Mouse (Mus musculus) MEL (cell line): Measurements from ENCODE around the gene Yrdc. TPM values are rescaled to one million over a fixed set of nuclear protein-coding genes. Genes with fewer than 3 reads are reported as not detected.

Experiments used
- DNase-seq: peaks from one replicate; pipeline ENCODE4 v3.0.0; 2011; ENCODE audit warnings: low read depth, low spot score
- H3K27ac ChIP-seq: 2 replicates; pipeline ENCODE4 v1.5.1; 2012; ENCODE audit warnings: low read depth, mild to moderate bottlenecking, control low read depth, low read length, moderate library complexity; ENCODE audit not compliant: control insufficient read depth
- H3K27me3 ChIP-seq, 2 experiments: fragments of 150-350 bp in 1 of 2; sonication (generic) in 1 of 2; 2 replicates each; pipeline ENCODE4 v1.6.1; 2012; ENCODE audit warnings: low read length in 2 of 2, mild to moderate bottlenecking in 2 of 2, improper control_type of control experiment in 1 of 2, moderate library complexity in 1 of 2; ENCODE audit not compliant: insufficient read depth in 2 of 2, control insufficient read depth in 1 of 2
- H3K36me3 ChIP-seq, 2 experiments: 2 replicates each; pipeline ENCODE4 v1.6.1; 2012 to 2014; ENCODE audit warnings: low read length in 2 of 2, improper control_type of control experiment in 1 of 2, inconsistent platforms in 1 of 2, mild to moderate bottlenecking in 1 of 2; ENCODE audit not compliant: insufficient read depth in 2 of 2, control insufficient read depth in 1 of 2
- H3K4me1 ChIP-seq, 2 experiments: fragments of 150-350 bp in 1 of 2; sonication (generic) in 1 of 2; 2 replicates each; pipeline ENCODE4 v1.6.1; 2012; ENCODE audit warnings: low read length in 2 of 2, improper control_type of control experiment in 1 of 2, mild to moderate bottlenecking in 1 of 2; ENCODE audit not compliant: insufficient read depth in 2 of 2, control insufficient read depth in 1 of 2
- H3K4me3 ChIP-seq, 2 experiments: fragments of 150-350 bp in 1 of 2; sonication (generic) in 1 of 2; 2 replicates each; pipeline ENCODE4 v1.5.1; 2012; ENCODE audit warnings: low read depth in 2 of 2, low read length in 2 of 2, mild to moderate bottlenecking in 2 of 2, moderate library complexity in 2 of 2, control low read depth in 1 of 2, improper control_type of control experiment in 1 of 2; ENCODE audit not compliant: control insufficient read depth in 1 of 2, insufficient read depth in 1 of 2
- H3K79me2 ChIP-seq: 2 replicates; pipeline ENCODE4 v1.6.1; 2012; ENCODE audit warnings: mild to moderate bottlenecking, low read length, moderate library complexity; ENCODE audit not compliant: control insufficient read depth, poor library complexity, insufficient read depth
- H3K9ac ChIP-seq: 2 replicates; pipeline ENCODE4 v1.6.1; 2012; ENCODE audit warnings: low read depth, mild to moderate bottlenecking, control low read depth, low read length, moderate library complexity; ENCODE audit not compliant: control insufficient read depth, poor library complexity, severe bottlenecking
- H3K9me3 ChIP-seq: fragments of 150-350 bp; sonication (generic); replicated peaks from 2 replicates; pipeline ENCODE4 v1.6.1; 2012; ENCODE audit warnings: mild to moderate bottlenecking, low read length, improper control_type of control experiment, moderate library complexity; ENCODE audit not compliant: insufficient read depth
- BHLHE40 ChIP-seq: IDR thresholded peaks from 2 replicates; pipeline ENCODE4 v1.6.1; 2012; ENCODE audit warnings: low read depth, mild to moderate bottlenecking, inconsistent platforms, low read length, improper control_type of control experiment, borderline replicate concordance
- CHD1 ChIP-seq: IDR thresholded peaks from 2 replicates; pipeline ENCODE4 v1.6.1; 2012; ENCODE audit warnings: low read depth, mild to moderate bottlenecking, inconsistent platforms, low read length, improper control_type of control experiment
- CHD2 ChIP-seq: IDR thresholded peaks from 2 replicates; pipeline ENCODE4 v1.6.1; 2011; ENCODE audit warnings: low read length, improper control_type of control experiment
- CTCF ChIP-seq, 3 experiments: IDR thresholded peaks in 2 of 3; conservative IDR thresholded peaks in 1 of 3; 2 replicates each; pipeline ENCODE4 v1.5.1; 2011 to 2012; ENCODE audit warnings: low read length in 3 of 3, low read depth in 2 of 3, mild to moderate bottlenecking in 2 of 3, improper control_type of control experiment in 1 of 3, inconsistent platforms in 1 of 3, mixed read lengths in 1 of 3, moderate library complexity in 1 of 3; ENCODE audit not compliant: control insufficient read depth in 1 of 3, insufficient read depth in 1 of 3, poor library complexity in 1 of 3, severe bottlenecking in 1 of 3
- E2F4 ChIP-seq: IDR thresholded peaks from 2 replicates; pipeline ENCODE4 v1.6.1; 2011; ENCODE audit warnings: low read depth, low read length, improper control_type of control experiment, borderline replicate concordance
- EP300 ChIP-seq, 2 experiments: IDR thresholded peaks; 2 replicates each; pipeline ENCODE4 v1.6.1; 2011; ENCODE audit warnings: improper control_type of control experiment in 2 of 2, low read length in 2 of 2, low read depth in 1 of 2, mild to moderate bottlenecking in 1 of 2
- ETS1 ChIP-seq: IDR thresholded peaks from 2 replicates; pipeline ENCODE4 v1.6.1; 2012; ENCODE audit warnings: low read depth, mild to moderate bottlenecking, inconsistent platforms, low read length, improper control_type of control experiment, moderate library complexity
- GABPA ChIP-seq: IDR thresholded peaks from 2 replicates; pipeline ENCODE4 v1.6.1; 2012; ENCODE audit warnings: low read depth, mild to moderate bottlenecking, inconsistent platforms, low read length, improper control_type of control experiment, moderate library complexity
- HCFC1 ChIP-seq: IDR thresholded peaks from 2 replicates; pipeline ENCODE4 v1.6.1; 2012; ENCODE audit warnings: low read depth, mild to moderate bottlenecking, inconsistent platforms, low read length, improper control_type of control experiment, moderate library complexity
- JUND ChIP-seq: IDR thresholded peaks from 2 replicates; pipeline ENCODE4 v1.6.1; 2011; ENCODE audit warnings: low read depth, mild to moderate bottlenecking, improper control_type of control experiment, low read length
- KAT2A ChIP-seq: conservative IDR thresholded peaks from 2 replicates; pipeline ENCODE4 v1.6.1; 2012; ENCODE audit warnings: low read depth, low read length, improper control_type of control experiment, inconsistent platforms
- MAFK ChIP-seq: IDR thresholded peaks from 2 replicates; pipeline ENCODE4 v1.6.1; 2011; ENCODE audit warnings: low read depth, mild to moderate bottlenecking, low read length, improper control_type of control experiment, borderline replicate concordance
- MAX ChIP-seq: IDR thresholded peaks from 2 replicates; pipeline ENCODE4 v1.6.1; 2011; ENCODE audit warnings: low read length, improper control_type of control experiment
- MAZ ChIP-seq: IDR thresholded peaks from 2 replicates; pipeline ENCODE4 v1.6.1; 2012; ENCODE audit warnings: low read depth, mild to moderate bottlenecking, inconsistent platforms, low read length, improper control_type of control experiment
- MEF2A ChIP-seq: IDR thresholded peaks from 2 replicates; pipeline ENCODE4 v1.6.1; 2014; ENCODE audit warnings: low read depth, mild to moderate bottlenecking, inconsistent platforms, low read length, improper control_type of control experiment; ENCODE audit not compliant: poor library complexity, insufficient replicate concordance, severe bottlenecking; ENCODE audit errors: extremely low read depth
- MXI1 ChIP-seq: IDR thresholded peaks from 2 replicates; pipeline ENCODE4 v1.6.1; 2011; ENCODE audit warnings: mild to moderate bottlenecking, low read depth, low read length, improper control_type of control experiment
- MYB ChIP-seq: IDR thresholded peaks from 2 replicates; pipeline ENCODE4 v1.6.1; 2011; ENCODE audit warnings: mild to moderate bottlenecking, low read depth, low read length, improper control_type of control experiment
- MYC ChIP-seq: IDR thresholded peaks from 2 replicates; pipeline ENCODE4 v1.6.1; 2011; ENCODE audit warnings: low read depth, mild to moderate bottlenecking, low read length, improper control_type of control experiment, moderate library complexity
- NELFE ChIP-seq: IDR thresholded peaks from 2 replicates; pipeline ENCODE4 v1.6.1; 2011; ENCODE audit warnings: low read depth, low read length, improper control_type of control experiment
- NRF1 ChIP-seq: IDR thresholded peaks from 2 replicates; pipeline ENCODE4 v1.6.1; 2014; ENCODE audit warnings: low read depth, mild to moderate bottlenecking, inconsistent platforms, low read length, improper control_type of control experiment, moderate library complexity; ENCODE audit not compliant: poor library complexity, insufficient read depth, severe bottlenecking
- POLR2A ChIP-seq, 2 experiments: IDR thresholded peaks; 2 replicates each; pipeline ENCODE4 v1.6.1; 2011 to 2012; ENCODE audit warnings: low read length in 2 of 2, mild to moderate bottlenecking in 2 of 2, control low read depth in 1 of 2, improper control_type of control experiment in 1 of 2, low read depth in 1 of 2, moderate library complexity in 1 of 2; ENCODE audit not compliant: control insufficient read depth in 1 of 2, insufficient read depth in 1 of 2, poor library complexity in 1 of 2
- POLR2AphosphoS2 ChIP-seq: IDR thresholded peaks from 2 replicates; pipeline ENCODE4 v1.6.1; 2011; ENCODE audit warnings: low read length, improper control_type of control experiment
- POLR2AphosphoS5 ChIP-seq: IDR thresholded peaks from 2 replicates; pipeline ENCODE4 v1.6.1; 2012; ENCODE audit warnings: low read depth, borderline replicate concordance, mild to moderate bottlenecking, inconsistent platforms, low read length, moderate library complexity, mixed read lengths
- RAD21 ChIP-seq: IDR thresholded peaks from 2 replicates; pipeline ENCODE4 v1.6.1; 2011; ENCODE audit warnings: mild to moderate bottlenecking, low read depth, low read length, improper control_type of control experiment
- RCOR1 ChIP-seq: IDR thresholded peaks from 2 replicates; pipeline ENCODE4 v1.6.1; 2012; ENCODE audit warnings: low read depth, mild to moderate bottlenecking, inconsistent platforms, low read length, improper control_type of control experiment
- SIN3A ChIP-seq: IDR thresholded peaks from 2 replicates; pipeline ENCODE4 v1.6.1; 2012; ENCODE audit warnings: low read length, improper control_type of control experiment, inconsistent platforms
- SMC3 ChIP-seq: IDR thresholded peaks from 2 replicates; pipeline ENCODE4 v1.6.1; 2011; ENCODE audit warnings: low read depth, low read length, improper control_type of control experiment
- TAL1 ChIP-seq: IDR thresholded peaks from 2 replicates; pipeline ENCODE4 v1.6.1; 2012; ENCODE audit warnings: mild to moderate bottlenecking, inconsistent platforms, low read length, moderate library complexity, mixed read lengths
- TBP ChIP-seq: IDR thresholded peaks from 2 replicates; pipeline ENCODE4 v1.8.0; 2011; ENCODE audit warnings: low read depth, low read length, improper control_type of control experiment
- TCF12 ChIP-seq: IDR thresholded peaks from 2 replicates; pipeline ENCODE4 v1.6.1; 2014; ENCODE audit warnings: low read depth, mild to moderate bottlenecking, inconsistent platforms, low read length, improper control_type of control experiment, moderate library complexity
- UBTF ChIP-seq: IDR thresholded peaks from 2 replicates; pipeline ENCODE4 v1.6.1; 2012; ENCODE audit warnings: low read depth, mild to moderate bottlenecking, inconsistent platforms, low read length, improper control_type of control experiment, moderate library complexity, borderline replicate concordance; ENCODE audit not compliant: insufficient read depth
- USF2 ChIP-seq, 2 experiments: IDR thresholded peaks; 2 replicates each; pipeline ENCODE4 v1.6.1; 2011 to 2012; ENCODE audit warnings: improper control_type of control experiment in 2 of 2, low read length in 2 of 2, borderline replicate concordance in 1 of 2, inconsistent platforms in 1 of 2, low read depth in 1 of 2, mild to moderate bottlenecking in 1 of 2; ENCODE audit not compliant: insufficient read depth in 1 of 2
- ZC3H11A ChIP-seq: IDR thresholded peaks from 2 replicates; pipeline ENCODE4 v1.6.1; 2012; ENCODE audit warnings: low read depth, mild to moderate bottlenecking, inconsistent platforms, low read length, improper control_type of control experiment
- ZMIZ1 ChIP-seq: IDR thresholded peaks from 2 replicates; pipeline ENCODE4 v1.6.1; 2012; ENCODE audit warnings: low read depth, mild to moderate bottlenecking, inconsistent platforms, low read length, improper control_type of control experiment, moderate library complexity
- ZNF384 ChIP-seq: IDR thresholded peaks from 2 replicates; pipeline ENCODE4 v1.6.1; 2012; ENCODE audit warnings: low read depth, mild to moderate bottlenecking, inconsistent platforms, low read length, improper control_type of control experiment
- polyA plus RNA-seq, 2 experiments: library from polyadenylated mRNA; stranded (reverse) in 1 of 2; unstranded in 1 of 2; fragments of >175 nt in 1 of 2; fragments of >200 nt in 1 of 2; gene quantifications; 2 replicates each; pipeline versions ENCODE4 v1.2.1 to v1.2.4; 2012; ENCODE audit warnings: low replicate concordance in 2 of 2, low read depth in 1 of 2; ENCODE audit not compliant: insufficient read length in 2 of 2, insufficient read depth in 1 of 2, missing spikeins in 1 of 2
- total RNA-seq: library from RNA; depleted of rRNA; stranded (reverse); fragments of 300-350 nt; gene quantifications from 2 replicates; pipeline ENCODE4 v1.2.3, GENCODE M21; 2012; rRNA removed

Yrdc gene
- 90.0 and 107 TPM in 2 replicates for total RNA-seq
- 100 to 1,000 TPM in 1 of 2 experiments, not detected in 1; 105 TPM for polyA plus RNA-seq

DNA sequence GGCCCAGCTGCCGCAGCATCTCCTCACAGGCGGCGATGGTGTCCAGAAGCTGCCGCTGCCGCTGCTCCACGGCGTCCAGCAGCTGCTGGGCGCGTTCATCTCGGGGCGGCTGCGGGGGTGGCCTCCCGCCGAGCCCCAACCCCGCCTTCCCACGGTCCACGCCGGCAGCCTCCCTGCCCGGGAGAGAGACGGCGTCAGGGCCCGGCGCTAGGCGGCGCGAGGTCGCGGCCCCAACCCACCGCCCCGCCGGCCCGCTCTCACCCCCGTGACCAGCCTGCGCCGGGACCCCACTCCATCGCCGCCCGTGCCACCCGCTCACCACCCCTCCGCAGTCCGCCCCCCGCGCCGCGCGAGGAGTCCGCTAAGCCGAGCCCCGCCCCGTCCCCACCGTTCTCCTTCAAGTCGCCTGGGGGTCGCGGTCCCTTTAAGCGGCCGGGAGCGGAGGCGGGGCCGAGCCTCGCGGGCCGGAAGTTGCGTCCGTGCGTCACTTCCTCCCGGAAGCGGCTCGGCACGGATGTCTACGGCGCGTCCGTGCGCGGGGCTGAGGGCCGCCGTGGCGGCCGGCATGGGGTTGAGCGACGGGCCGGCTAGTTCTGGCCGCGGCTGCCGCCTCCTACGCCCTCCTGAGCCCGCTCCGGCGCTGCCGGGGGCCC is at the start of gene Yrdc:
Gene Yrdc, plus strand, starts transcription at position 419 of the 653 bp plus-strand sequence.
- Histone ChIP-seq H3K79me2 (peaks cover 42% of the 10 kb centered on the region), H3K9ac (peak within 1 kb of the TSS; percentile 99), H3K27me3 (no peaks in the 10 kb centered on the region), H3K36me3 (peaks cover 17 to 18% of the 10 kb centered on the region in 2 experiments; a peak in 3 of 4 replicates), H3K4me1 (peaks cover 0 to 16% of the 10 kb centered on the region in 2 experiments; a peak in 3 of 4 replicates), H3K9me3 (no peaks in the 10 kb centered on the region), H3K4me3 (peak within 1 kb of the TSS; percentile 92 to 98), H3K27ac (peak within 1 kb of the TSS; percentile 78)
- DNase-seq: peak; percentile 96
- no peak for TF ChIP-seq TAL1
- TF ChIP-seq RCOR1: no peak
- TF ChIP-seq MXI1: peak; percentile 80
- TF ChIP-seq MYC: no peak
- TF ChIP-seq SMC3: no peak
- no peak for TF ChIP-seq E2F4
- TF ChIP-seq JUND: no peak
- no peak for TF ChIP-seq ZNF384
- 0 out of 2 replicates have a peak, but pooled peaks have one; percentile 81 for TF ChIP-seq CHD1
- TF ChIP-seq MYB: no peak
- no peak for TF ChIP-seq BHLHE40
- TF ChIP-seq NELFE: peak; percentile 80
- TF ChIP-seq GABPA: no peak
- no peak for TF ChIP-seq ZC3H11A
- no peak; the same call in 1 of the 2 replicates for TF ChIP-seq MAX
- no peak for TF ChIP-seq ETS1
- TF ChIP-seq RAD21: no peak
- 0 out of 2 replicates have a peak, but pooled peaks have one; percentile 33 for TF ChIP-seq TCF12
- no peak for TF ChIP-seq USF2 (IDR thresholded peaks at IDR 0.05; ENCODE audit: borderline replicate concordance in 1 of 2, insufficient read depth in 1 of 2, low read depth in 1 of 2, low read length in 2 of 2)
- TF ChIP-seq ZMIZ1: no peak
- TF ChIP-seq MAZ: peak; percentile 59; the same call in 1 of the 2 replicates
- TF ChIP-seq KAT2A: peak; percentile 69; the same call in 1 of the 2 replicates
- 0 out of 2 replicates have a peak, but pooled peaks have one; percentile 45 for TF ChIP-seq UBTF
- no peak for TF ChIP-seq EP300 (IDR thresholded peaks at IDR 0.05; ENCODE audit: low read depth in 1 of 2, low read length in 2 of 2)
- peak; percentile 77 to 83; a peak in 2 of 4 replicates for TF ChIP-seq POLR2A (IDR thresholded peaks at IDR 0.05; ENCODE audit: control insufficient read depth in 1 of 2, insufficient read depth in 1 of 2, low read depth in 1 of 2, low read length in 2 of 2, poor library complexity in 1 of 2)
- peak; percentile 91 for TF ChIP-seq HCFC1
- peak; percentile 95 for TF ChIP-seq SIN3A
- no peak for TF ChIP-seq POLR2AphosphoS5
- no peak for TF ChIP-seq NRF1
- TF ChIP-seq POLR2AphosphoS2: peak; percentile 38; the same call in 1 of the 2 replicates
- TF ChIP-seq CHD2: no peak
- TF ChIP-seq CTCF (IDR thresholded peaks at IDR 0.05 in 2 of 3, conservative IDR thresholded peaks at IDR 0.05 in 1 of 3; ENCODE audit: control insufficient read depth in 1 of 3, insufficient read depth in 1 of 3, low read depth in 2 of 3, low read length in 3 of 3, poor library complexity in 1 of 3, severe bottlenecking in 1 of 3): peak in 1 of 3 experiments; percentile 53; a peak in 3 of 6 replicates
- no peak for TF ChIP-seq MAFK
- no peak for TF ChIP-seq MEF2A
- 0 out of 2 replicates have a peak, but pooled peaks have one; percentile 24 for TF ChIP-seq TBP
